Comparison of ENCODE assay signal across 1 mouse cellular context in the genomic region with DNA sequence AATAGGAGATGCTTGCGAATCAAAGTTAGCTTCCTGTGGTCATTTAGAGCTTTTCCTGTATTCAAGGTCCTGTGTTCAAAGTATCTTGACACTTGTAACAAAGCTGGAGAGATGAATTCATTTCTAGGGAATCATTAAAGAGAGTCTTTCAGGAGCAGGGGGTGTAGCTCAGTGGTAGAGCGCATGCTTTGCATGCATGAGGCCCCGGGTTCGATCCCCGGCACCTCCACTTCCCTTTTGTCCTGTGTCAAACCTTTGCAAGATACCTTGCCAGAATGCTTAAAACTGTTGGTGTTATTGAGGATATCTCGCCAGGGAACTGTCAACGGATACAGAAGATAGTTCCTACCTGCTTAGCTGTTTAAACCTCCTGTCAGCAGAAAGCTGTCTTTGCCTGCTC.
TF ChIP-seq lines count a peak whose summit lies in the region.

No protein-coding gene starts in this region.

TF ChIP-seq in CH12.LX, 34 proteins besides CTCF, POLR2A, EP300 and RAD21 (continued from another document):
- TF ChIP-seq MEF2A (IDR thresholded peaks at IDR 0.05; ENCODE audit: borderline replicate concordance, low read depth, low read length), result no peak
- TF ChIP-seq PAX5 (IDR thresholded peaks at IDR 0.05; ENCODE audit: low read length), result no peak
- TF ChIP-seq ELF1 (IDR thresholded peaks at IDR 0.05; ENCODE audit: low read depth, low read length), result peak; percentile 99
- no peak for TF ChIP-seq SMC3 (IDR thresholded peaks at IDR 0.05; ENCODE audit: low read depth, low read length)
- TF ChIP-seq MAFK (IDR thresholded peaks at IDR 0.05; ENCODE audit: insufficient replicate concordance, low read length), result peak; percentile 97
